Mouse (Mus musculus) liver, adult 2 months (tissue): ENCODE data around the gene Klhl11.

Experiments
- CTCF ChIP-seq: fragments of 200-500 bp; IDR thresholded peaks from 2 replicates; pipeline ENCODE4 v1.5.1; 2011; ENCODE audit warnings: low read depth, low read length, control low read depth
- POLR2A ChIP-seq: fragments of 200-500 bp; IDR thresholded peaks from 2 replicates; pipeline ENCODE4 v1.6.1; 2011; ENCODE audit warnings: low read length, control low read depth; ENCODE audit not compliant: insufficient read depth; ENCODE audit errors: extremely low read depth

DNA sequence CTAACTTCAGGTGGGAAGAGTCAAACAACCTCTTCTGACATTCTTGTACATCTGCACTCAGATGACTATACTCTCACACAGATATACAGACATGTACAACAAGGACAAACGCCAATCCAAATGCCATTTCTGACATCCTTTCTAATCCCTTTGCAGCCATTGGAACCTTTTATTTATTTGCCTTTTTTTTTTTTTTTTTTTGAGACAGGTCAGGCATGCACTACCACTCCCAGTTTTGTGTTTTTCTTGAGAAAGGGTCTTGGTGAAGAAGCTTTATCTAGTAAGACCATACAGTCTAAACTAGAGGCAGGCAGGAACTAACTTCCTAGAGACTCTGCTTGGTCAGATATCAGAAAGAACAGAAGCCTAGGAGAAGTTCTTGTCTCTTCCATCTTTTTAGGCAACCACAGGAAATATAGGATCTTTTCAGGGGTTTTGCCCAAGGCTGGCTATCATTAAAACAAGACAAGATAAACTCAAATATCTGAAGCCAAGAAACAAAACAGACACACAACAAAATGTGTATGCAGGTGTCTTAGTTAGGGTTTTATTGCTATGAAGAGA lies 7.2 kb downstream of the Klhl11 start:
- TF ChIP-seq CTCF (no peak), POLR2A (no peak)
